Mouse (Mus musculus) intestine, embryonic 16.5 days (tissue): Measurements from ENCODE around the gene Zfp618. TPM values are rescaled to one million over a fixed set of nuclear protein-coding genes. Genes with fewer than 3 reads are reported as not detected.

Source experiments
- ATAC-seq: fragments of 200-750 bp; cut with Nextera tagmentation; 2 replicates; pipeline ENCODE4 v1.8.0; 2017; ENCODE audit warnings: moderate TSS enrichment, moderate library complexity
- H3K27ac ChIP-seq: fragments of 300-500 bp; sonication (generic); 2 replicates; pipeline ENCODE4 v1.5.1; 2014; ENCODE audit warnings: mild to moderate bottlenecking, low read length
- H3K27me3 ChIP-seq: fragments of 300-500 bp; sonication (generic); replicated peaks from 2 replicates; pipeline ENCODE4 v1.6.1; 2014; ENCODE audit warnings: low read length, control low read depth, mixed read lengths; ENCODE audit not compliant: control insufficient read depth, insufficient read depth
- H3K36me3 ChIP-seq: fragments of 300-500 bp; sonication (generic); 2 replicates; pipeline ENCODE4 v1.6.1; 2014; ENCODE audit warnings: low read length, control low read depth; ENCODE audit not compliant: control insufficient read depth, insufficient read depth
- H3K4me1 ChIP-seq: fragments of 300-500 bp; sonication (generic); 2 replicates; pipeline ENCODE4 v1.6.1; 2014; ENCODE audit warnings: low read length, control low read depth, mixed read lengths; ENCODE audit not compliant: control insufficient read depth, insufficient read depth
- H3K4me2 ChIP-seq: fragments of 300-500 bp; sonication (generic); 2 replicates; pipeline ENCODE4 v1.6.1; 2014; ENCODE audit warnings: low read depth, low read length, control low read depth
- H3K4me3 ChIP-seq: fragments of 300-500 bp; sonication (generic); 2 replicates; pipeline ENCODE4 v1.5.1; 2014; ENCODE audit warnings: mild to moderate bottlenecking, low read length
- H3K9ac ChIP-seq: fragments of 300-500 bp; sonication (generic); 2 replicates; pipeline ENCODE4 v1.6.1; 2014; ENCODE audit warnings: low read depth, low read length
- H3K9me3 ChIP-seq: fragments of 300-500 bp; sonication (generic); 2 replicates; pipeline ENCODE4 v1.6.1; 2016; ENCODE audit warnings: low read length, control low read depth; ENCODE audit not compliant: control insufficient read depth
- WGBS: fragments of 180-500 bp; shearing (Covaris S2); extraction: QIAGEN DNeasy Blood & Tissue Kit; methylation state at CpG from one replicate; pipeline ENCODE4 v1.1.7; 2014; 5-methylcytosine and 5-hydroxymethylcytosine counted together
- polyA plus RNA-seq: library from polyadenylated mRNA; unstranded; fragments of >200 nt; fragmentation: Nextera tagmentation; extraction: Ambion mirVana; gene quantifications from 2 replicates; pipeline ENCODE4 v1.2.1, GENCODE M21; 2015

Gene Zfp618
- polyA plus RNA-seq, 1 experiment from 2014 or later, result 15.0 TPM

DNA sequence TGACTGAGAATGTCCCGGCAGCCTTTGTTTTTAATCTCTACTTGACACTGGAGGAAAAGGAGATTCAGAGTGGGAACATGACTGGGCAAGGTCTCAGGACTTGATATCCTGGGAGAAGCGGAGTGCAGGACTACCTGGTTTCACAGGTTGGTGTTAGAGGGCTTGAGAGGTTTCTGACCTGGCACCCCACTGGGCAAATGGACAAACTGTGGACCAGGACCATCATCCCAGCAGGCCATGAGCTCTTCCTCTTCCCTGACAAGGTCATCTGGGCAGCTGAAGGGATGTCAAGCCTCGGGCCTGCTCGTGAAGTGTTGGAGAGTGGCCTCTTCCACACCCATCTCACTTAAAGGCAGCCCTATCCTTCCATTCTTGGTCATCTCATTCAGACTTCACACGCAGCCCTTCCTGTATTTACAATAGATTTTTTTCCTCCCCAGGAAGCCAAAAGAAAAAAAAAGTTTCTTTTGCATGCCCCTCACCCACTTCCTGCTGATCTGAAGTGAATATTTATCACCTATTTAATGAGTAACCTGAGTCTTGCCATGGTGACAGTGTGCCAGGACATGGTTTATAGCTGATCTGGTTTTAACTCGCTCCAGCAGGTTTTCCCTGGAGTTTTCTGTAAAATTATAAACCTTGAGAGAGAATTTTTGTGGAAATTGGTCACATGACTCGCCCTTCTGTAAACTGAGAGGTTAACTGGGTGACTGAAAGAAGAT is 86.7 kb downstream of the Zfp618 start:
- no peaks in the 10 kb centered on the region for H3K9me3 ChIP-seq
- H3K4me2 ChIP-seq, result peak overlapping the region; percentile 38
- H3K36me3 ChIP-seq, result no peaks in the 10 kb centered on the region
- ATAC-seq, result peak; percentile 86
- 34% methylated on average over 7 of the region's 7 CpGs for WGBS
- H3K4me1 ChIP-seq, result peaks cover 45% of the 10 kb centered on the region
- peak overlapping the region; percentile 50; the same call in 1 of the 2 replicates for H3K9ac ChIP-seq
- H3K4me3 ChIP-seq, result no peak overlapping the region
- H3K27ac ChIP-seq, result peak overlapping the region; percentile 96
- H3K27me3 ChIP-seq, result no peaks in the 10 kb centered on the region

DNA sequence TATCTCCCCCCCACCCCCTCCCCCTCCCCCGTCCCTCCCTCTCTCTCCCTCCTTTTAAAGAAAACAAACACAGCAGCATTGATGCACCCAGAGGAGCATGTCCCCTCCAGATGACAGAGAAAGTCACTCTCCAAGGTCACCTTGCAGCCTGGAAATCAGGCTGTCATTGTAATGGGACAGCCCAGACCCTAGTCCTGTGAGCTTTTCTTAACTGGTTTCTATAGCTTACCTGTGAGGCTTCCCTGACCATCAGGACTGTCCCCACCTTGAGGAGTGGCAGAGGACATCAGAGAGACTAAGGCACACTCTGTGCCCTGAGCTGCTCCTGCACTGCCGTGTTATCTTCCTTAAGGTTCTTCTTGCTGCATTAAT is 87.3 kb downstream of the Zfp618 start:
- H3K4me3 ChIP-seq, result no peak overlapping the region
- H3K27ac ChIP-seq, result peak overlapping the region; percentile 96
- H3K36me3 ChIP-seq, result no peaks in the 10 kb centered on the region
- ATAC-seq, result peak; percentile 64
- peaks cover 47% of the 10 kb centered on the region for H3K4me1 ChIP-seq
- no peaks in the 10 kb centered on the region for H3K27me3 ChIP-seq
- no peaks in the 10 kb centered on the region for H3K9me3 ChIP-seq
- peak overlapping the region; percentile 44; the same call in 1 of the 2 replicates for H3K9ac ChIP-seq
- peak overlapping the region; percentile 13; the same call in 1 of the 2 replicates for H3K4me2 ChIP-seq
- 55% methylated on average over 2 of the region's 2 CpGs for WGBS

DNA sequence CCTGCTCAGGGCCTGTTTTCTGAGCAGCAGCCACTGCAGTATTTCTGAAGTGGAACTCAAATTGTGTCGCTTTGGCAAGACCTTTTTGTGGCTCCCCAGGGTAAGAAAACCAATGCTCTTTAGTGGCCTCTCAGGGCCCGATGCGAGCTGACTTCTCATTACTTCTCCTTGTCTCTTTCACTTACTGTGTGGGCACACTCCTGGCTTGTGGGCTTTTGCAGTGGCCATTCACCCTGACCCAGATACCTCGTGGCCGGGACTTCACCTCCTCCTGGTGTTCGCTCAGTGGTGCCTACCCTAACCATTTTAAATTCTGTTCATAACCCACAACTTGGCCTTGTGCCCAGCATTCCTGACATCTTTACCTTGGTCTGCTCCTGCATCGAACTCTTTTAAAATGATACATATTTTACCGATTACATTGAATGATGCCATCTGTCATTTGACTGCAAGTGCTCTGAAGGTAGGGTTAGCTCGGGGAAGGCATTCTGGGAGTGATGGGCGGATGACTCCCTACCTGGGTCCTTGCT is 89.9 kb downstream of the Zfp618 start:
- Histone ChIP-seq H3K4me1 (peaks cover 55% of the 10 kb centered on the region), H3K4me3 (no peak overlapping the region), H3K27me3 (no peaks in the 10 kb centered on the region), H3K4me2 (no peak overlapping the region), H3K36me3 (no peaks in the 10 kb centered on the region), H3K9me3 (no peaks in the 10 kb centered on the region), H3K9ac (no peak overlapping the region), H3K27ac (no peak overlapping the region)
- 76% methylated on average over 10 of the region's 10 CpGs for WGBS
- no peak for ATAC-seq

DNA sequence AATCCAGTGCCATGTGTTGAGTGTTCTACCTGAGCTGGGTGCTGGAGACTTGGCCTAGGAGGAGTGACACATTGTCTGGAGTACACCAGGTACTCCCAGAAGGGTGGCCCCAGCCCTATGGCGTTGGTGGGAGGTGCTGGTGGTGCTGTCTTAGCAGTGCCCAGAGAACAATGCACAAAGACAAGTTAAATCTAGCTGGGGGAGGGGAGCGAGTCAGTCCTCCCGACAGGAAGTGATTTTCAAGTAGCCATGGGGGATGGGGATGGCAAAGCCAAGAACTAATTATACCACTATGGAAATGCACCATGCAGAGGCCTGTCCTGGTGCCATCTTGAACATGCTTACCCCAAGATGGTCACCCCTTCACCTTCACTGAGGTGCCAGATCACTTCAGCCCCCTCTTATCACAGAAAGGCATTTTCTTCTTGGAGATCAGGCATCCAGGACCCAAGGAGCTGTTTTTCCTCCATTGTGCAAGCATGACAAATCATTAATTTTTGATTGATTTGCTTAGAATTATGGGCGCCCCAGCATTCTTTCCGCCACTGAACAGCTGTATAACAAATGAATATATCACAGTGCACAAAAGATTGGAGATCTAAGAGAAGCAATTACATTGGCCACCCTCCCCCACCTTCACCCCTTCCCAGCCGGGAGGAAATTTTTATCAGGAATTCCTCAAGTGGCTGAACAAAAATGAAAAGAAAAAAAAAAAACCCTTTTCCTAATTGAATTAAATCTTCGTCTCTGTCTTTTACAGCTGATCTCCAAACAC is 91.5 kb downstream of the Zfp618 start:
- peak; percentile 36 for ATAC-seq
- no peaks in the 10 kb centered on the region for H3K27me3 ChIP-seq
- WGBS, result 34% methylated on average over 7 of the region's 7 CpGs
- H3K4me2 ChIP-seq, result no peak overlapping the region
- H3K27ac ChIP-seq, result peak overlapping the region; percentile 48; the same call in 1 of the 2 replicates
- no peak overlapping the region for H3K9ac ChIP-seq
- H3K9me3 ChIP-seq, result no peaks in the 10 kb centered on the region
- H3K4me3 ChIP-seq, result no peak overlapping the region
- peaks cover 48% of the 10 kb centered on the region for H3K4me1 ChIP-seq
- H3K36me3 ChIP-seq, result no peaks in the 10 kb centered on the region

DNA sequence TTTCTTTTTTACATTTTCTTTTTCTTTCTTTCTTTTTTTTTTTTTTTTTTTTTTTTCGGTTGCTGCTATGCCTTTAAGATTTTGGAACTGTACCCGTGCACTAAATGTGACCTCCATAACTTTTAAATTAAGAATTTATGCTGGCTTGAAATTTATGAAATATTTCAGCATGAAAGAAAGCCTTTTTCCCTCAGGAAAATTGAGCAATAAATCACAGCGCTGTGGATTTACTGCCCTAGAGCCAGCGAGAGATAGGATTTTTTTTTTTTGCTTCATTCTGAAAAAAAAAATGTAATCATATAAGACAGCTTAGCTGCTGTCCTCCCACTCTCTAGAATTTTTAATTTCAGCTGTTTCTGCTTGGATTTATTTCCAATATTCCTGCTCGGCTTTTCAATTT is 92.2 kb downstream of the Zfp618 start:
- Histone ChIP-seq H3K36me3 (no peaks in the 10 kb centered on the region), H3K9ac (no peak overlapping the region), H3K4me2 (no peak overlapping the region), H3K27me3 (no peaks in the 10 kb centered on the region), H3K27ac (no peak overlapping the region), H3K4me3 (no peak overlapping the region), H3K4me1 (peaks cover 45% of the 10 kb centered on the region), H3K9me3 (no peaks in the 10 kb centered on the region)
- 41% methylated on average over 5 of the region's 5 CpGs for WGBS
- ATAC-seq, result no peak

DNA sequence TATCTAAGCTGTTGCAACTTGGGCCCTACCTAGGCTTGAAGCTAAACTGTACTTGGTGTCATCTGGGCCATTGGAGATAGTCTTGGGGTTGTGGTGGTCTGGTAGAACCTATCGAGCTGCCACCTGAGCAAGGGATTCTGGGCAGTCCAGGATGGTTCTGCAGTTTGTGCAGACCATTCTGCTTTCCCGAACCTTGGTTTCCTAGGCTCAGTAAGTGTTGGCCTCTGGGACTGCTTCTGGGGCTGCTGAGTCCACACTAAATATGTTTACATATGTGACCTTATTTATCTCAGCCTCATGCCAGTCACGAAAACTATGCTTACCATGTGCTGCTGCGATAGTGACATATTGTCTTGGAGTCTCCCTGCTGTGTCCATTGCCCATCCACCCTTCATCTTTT is 93.3 kb downstream of the Zfp618 start:
- no peak overlapping the region for H3K4me3 ChIP-seq
- no peak for ATAC-seq
- no peaks in the 10 kb centered on the region for H3K36me3 ChIP-seq
- H3K27me3 ChIP-seq, result no peaks in the 10 kb centered on the region
- H3K4me1 ChIP-seq, result peaks cover 34% of the 10 kb centered on the region
- WGBS, result 92% methylated on average over 4 of the region's 4 CpGs
- no peak overlapping the region for H3K27ac ChIP-seq
- no peak overlapping the region for H3K4me2 ChIP-seq
- H3K9ac ChIP-seq, result no peak overlapping the region
- H3K9me3 ChIP-seq, result no peaks in the 10 kb centered on the region

DNA sequence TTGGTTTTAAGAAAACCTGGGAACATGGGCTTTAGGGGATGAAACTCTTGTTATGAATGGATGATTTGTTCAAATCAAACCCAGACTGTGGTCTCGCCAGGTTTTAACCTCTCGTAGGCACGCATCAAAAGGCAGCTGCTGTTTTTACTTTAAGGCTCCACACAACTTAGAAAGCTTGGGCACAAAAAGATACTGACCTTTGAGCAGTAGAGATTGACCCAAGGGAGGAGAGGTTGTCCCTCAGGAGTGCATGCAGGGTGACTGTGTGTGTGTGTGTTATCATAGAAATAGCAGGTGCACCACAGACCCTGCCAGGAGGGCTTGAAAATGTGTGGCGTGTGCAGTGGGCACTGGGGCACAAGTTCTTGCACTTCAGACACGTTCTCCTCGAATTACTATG is 95.0 kb downstream of the Zfp618 start:
- no peak overlapping the region for H3K4me2 ChIP-seq
- 79% methylated on average over 6 of the region's 6 CpGs for WGBS
- no peak for ATAC-seq
- H3K4me1 ChIP-seq, result peaks cover 26% of the 10 kb centered on the region
- H3K9ac ChIP-seq, result no peak overlapping the region
- no peaks in the 10 kb centered on the region for H3K27me3 ChIP-seq
- no peak overlapping the region for H3K27ac ChIP-seq
- H3K36me3 ChIP-seq, result no peaks in the 10 kb centered on the region
- no peak overlapping the region for H3K4me3 ChIP-seq
- no peaks in the 10 kb centered on the region for H3K9me3 ChIP-seq

DNA sequence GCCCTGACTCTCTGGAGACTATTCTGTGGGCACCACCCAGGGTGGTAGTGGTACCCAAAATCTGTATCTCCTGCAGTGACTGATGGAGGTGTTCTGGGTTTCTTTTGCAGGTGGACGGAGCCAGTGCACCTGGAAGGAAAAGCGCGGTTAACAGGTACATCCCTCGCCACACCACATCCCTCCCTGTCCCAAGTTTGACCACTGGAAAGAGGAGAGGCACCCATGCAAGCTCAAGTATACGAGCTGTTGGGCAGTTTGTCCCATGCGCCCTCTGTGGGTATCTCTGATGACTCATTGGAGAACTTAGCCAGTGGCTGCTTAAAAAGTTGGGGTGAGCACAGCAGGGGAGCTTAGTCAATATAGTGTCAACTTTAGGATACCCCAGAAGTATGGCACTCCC is 96.0 kb downstream of the Zfp618 start:
- no peak overlapping the region for H3K9ac ChIP-seq
- peaks cover 20% of the 10 kb centered on the region for H3K4me1 ChIP-seq
- H3K27me3 ChIP-seq, result no peaks in the 10 kb centered on the region
- H3K4me2 ChIP-seq, result no peak overlapping the region
- no peaks in the 10 kb centered on the region for H3K36me3 ChIP-seq
- no peaks in the 10 kb centered on the region for H3K9me3 ChIP-seq
- no peak for ATAC-seq
- 94% methylated on average over 6 of the region's 6 CpGs for WGBS
- no peak overlapping the region for H3K27ac ChIP-seq
- H3K4me3 ChIP-seq, result no peak overlapping the region

DNA sequence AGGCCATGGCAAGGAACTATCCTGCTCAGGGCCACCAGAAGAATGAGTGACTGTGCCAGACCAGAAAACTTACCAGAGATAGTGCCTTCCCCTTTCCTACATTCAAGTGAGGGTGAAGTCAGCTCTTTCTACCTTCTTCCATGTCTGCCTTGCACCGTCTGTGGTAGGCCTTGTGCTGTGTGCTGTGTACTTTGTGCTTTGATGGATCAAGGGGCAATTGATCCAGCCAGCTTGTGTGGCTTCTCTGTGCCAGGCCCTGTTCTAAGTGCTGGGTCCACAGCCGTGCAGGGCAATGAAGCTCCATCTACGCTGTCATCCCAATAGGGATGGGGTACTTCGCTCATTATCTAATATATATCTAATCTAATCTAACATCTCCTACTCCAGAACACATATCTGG is 98.0 kb downstream of the Zfp618 start:
- H3K4me1 ChIP-seq, result peaks cover 12% of the 10 kb centered on the region
- no peak overlapping the region for H3K27ac ChIP-seq
- no peak for ATAC-seq
- no peak overlapping the region for H3K4me2 ChIP-seq
- 94% methylated on average over 4 of the region's 4 CpGs for WGBS
- H3K4me3 ChIP-seq, result no peak overlapping the region
- no peak overlapping the region for H3K9ac ChIP-seq
- no peaks in the 10 kb centered on the region for H3K9me3 ChIP-seq
- no peaks in the 10 kb centered on the region for H3K27me3 ChIP-seq
- H3K36me3 ChIP-seq, result no peaks in the 10 kb centered on the region
